Mouse (Mus musculus) embryonic facial prominence, embryonic 14.5 days (tissue): Measurements from ENCODE around the gene Gnai2. TPM values are rescaled to one million over a fixed set of nuclear protein-coding genes. Genes with fewer than 3 reads are reported as not detected.

Source experiments
- ATAC-seq: fragments of 200-750 bp; cut with Nextera tagmentation; 2 replicates; pipeline ENCODE4 v1.8.0; 2017; ENCODE audit warnings: low read depth, moderate number of reproducible peaks, moderate TSS enrichment
- DNase-seq: peaks from one replicate; pipeline ENCODE4 v3.0.0-alpha.2; 2015; ENCODE audit warnings: low spot score
- H3K27ac ChIP-seq: fragments of 300-500 bp; sonication (generic); replicated peaks from 2 replicates; pipeline ENCODE4 v1.5.1; 2014; ENCODE audit warnings: low read depth, mild to moderate bottlenecking, low read length, moderate library complexity
- H3K27me3 ChIP-seq: fragments of 300-500 bp; sonication (generic); replicated peaks from 2 replicates; pipeline ENCODE4 v1.6.1; 2014; ENCODE audit warnings: low read length; ENCODE audit not compliant: control insufficient read depth, insufficient read depth
- H3K36me3 ChIP-seq: fragments of 300-500 bp; sonication (generic); 2 replicates; pipeline ENCODE4 v1.6.1; 2014; ENCODE audit warnings: low read length, mixed read lengths; ENCODE audit not compliant: control insufficient read depth, insufficient read depth
- H3K4me1 ChIP-seq: fragments of 300-500 bp; sonication (generic); 2 replicates; pipeline ENCODE4 v1.6.1; 2014; ENCODE audit warnings: antibody characterized with exemption, low read length; ENCODE audit not compliant: control insufficient read depth, insufficient read depth
- H3K4me2 ChIP-seq: fragments of 300-500 bp; sonication (generic); 2 replicates; pipeline ENCODE4 v1.6.1; 2014; ENCODE audit warnings: low read depth, mild to moderate bottlenecking, low read length, moderate library complexity, mixed read lengths
- H3K4me3 ChIP-seq: fragments of 300-500 bp; sonication (generic); 2 replicates; pipeline ENCODE4 v1.5.1; 2014; ENCODE audit warnings: low read depth, mild to moderate bottlenecking, low read length
- H3K9ac ChIP-seq: fragments of 300-500 bp; sonication (generic); 2 replicates; pipeline ENCODE4 v1.6.1; 2014; ENCODE audit warnings: low read depth, mild to moderate bottlenecking, low read length, moderate library complexity, mixed read lengths
- H3K9me3 ChIP-seq: fragments of 300-500 bp; sonication (generic); 2 replicates; pipeline ENCODE4 v1.6.1; 2016; ENCODE audit warnings: low read length; ENCODE audit not compliant: control insufficient read depth
- WGBS: fragments of 180-500 bp; shearing (Covaris S2); extraction: QIAGEN DNeasy Blood & Tissue Kit; methylation state at CpG from one replicate; pipeline ENCODE4 v1.1.7; 2014; 5-methylcytosine and 5-hydroxymethylcytosine counted together
- polyA plus RNA-seq: library from polyadenylated mRNA; unstranded; fragments of >200 nt; fragmentation: Nextera tagmentation; extraction: Ambion mirVana; gene quantifications from 2 replicates; pipeline ENCODE4 v1.2.1, GENCODE M21; 2014

Gnai2 gene
- polyA plus RNA-seq, 1 experiment from 2014 or later = 380 TPM

- peaks cover 60% of the 10 kb centered on the region for H3K4me1 ChIP-seq
- H3K27ac ChIP-seq = peak overlapping the region; percentile 92
- peak overlapping the region; percentile 66 for H3K4me2 ChIP-seq
- DNase-seq (no peak), ATAC-seq (no peak)
- H3K9me3 ChIP-seq = no peaks in the 10 kb centered on the region
- 0 out of 2 replicates have a peak overlapping the region, but pooled peaks have one; percentile 91 for H3K9ac ChIP-seq
- H3K4me3 ChIP-seq = no peak overlapping the region; the same call in 1 of the 2 replicates
- H3K36me3 ChIP-seq = peaks cover 5% of the 10 kb centered on the region; the same call in 1 of the 2 replicates
- no peaks in the 10 kb centered on the region for H3K27me3 ChIP-seq
- 63% methylated on average over 9 of the region's 9 CpGs for WGBS
Observed at GRCm38 (mm10) chr9:107631311-107631826, 3.8 kb downstream of the Gnai2 start.

GRCm38 (mm10) chr9:107630576-107630975, 4.6 kb downstream of the Gnai2 start:
- peaks cover 7% of the 10 kb centered on the region; the same call in 1 of the 2 replicates for H3K36me3 ChIP-seq
- no peaks in the 10 kb centered on the region for H3K9me3 ChIP-seq
- peak overlapping the region; percentile 41 for H3K9ac ChIP-seq
- 0 out of 2 replicates have a peak overlapping the region, but pooled peaks have one; percentile 9 for H3K4me3 ChIP-seq
- peak; percentile 83 for DNase-seq
- peak overlapping the region; percentile 47 for H3K4me2 ChIP-seq
- H3K27ac ChIP-seq = peak overlapping the region; percentile 87
- H3K4me1 ChIP-seq = peaks cover 60% of the 10 kb centered on the region
- no peak for ATAC-seq
- H3K27me3 ChIP-seq = no peaks in the 10 kb centered on the region
- 13% methylated on average over 3 of the region's 4 CpGs for WGBS

- Histone ChIP-seq H3K9me3 (no peaks in the 10 kb centered on the region), H3K27me3 (no peaks in the 10 kb centered on the region), H3K27ac (peak overlapping the region; percentile 87), H3K9ac (peak overlapping the region; percentile 41), H3K4me3 (peak overlapping the region; percentile 9; the same call in 1 of the 2 replicates), H3K36me3 (peaks cover 13% of the 10 kb centered on the region; the same call in 1 of the 2 replicates), H3K4me2 (peak overlapping the region; percentile 47), H3K4me1 (peaks cover 60% of the 10 kb centered on the region)
- DNase-seq (no peak), ATAC-seq (no peak)
- WGBS = 11% methylated on average over 12 of the region's 14 CpGs
Observed at GRCm38 (mm10) chr9:107629901-107630425, 5.2 kb downstream of the Gnai2 start.

GRCm38 (mm10) chr9:107629411-107629730, 5.8 kb downstream of the Gnai2 start:
- 31% methylated on average over 4 of the region's 4 CpGs for WGBS

DNA sequence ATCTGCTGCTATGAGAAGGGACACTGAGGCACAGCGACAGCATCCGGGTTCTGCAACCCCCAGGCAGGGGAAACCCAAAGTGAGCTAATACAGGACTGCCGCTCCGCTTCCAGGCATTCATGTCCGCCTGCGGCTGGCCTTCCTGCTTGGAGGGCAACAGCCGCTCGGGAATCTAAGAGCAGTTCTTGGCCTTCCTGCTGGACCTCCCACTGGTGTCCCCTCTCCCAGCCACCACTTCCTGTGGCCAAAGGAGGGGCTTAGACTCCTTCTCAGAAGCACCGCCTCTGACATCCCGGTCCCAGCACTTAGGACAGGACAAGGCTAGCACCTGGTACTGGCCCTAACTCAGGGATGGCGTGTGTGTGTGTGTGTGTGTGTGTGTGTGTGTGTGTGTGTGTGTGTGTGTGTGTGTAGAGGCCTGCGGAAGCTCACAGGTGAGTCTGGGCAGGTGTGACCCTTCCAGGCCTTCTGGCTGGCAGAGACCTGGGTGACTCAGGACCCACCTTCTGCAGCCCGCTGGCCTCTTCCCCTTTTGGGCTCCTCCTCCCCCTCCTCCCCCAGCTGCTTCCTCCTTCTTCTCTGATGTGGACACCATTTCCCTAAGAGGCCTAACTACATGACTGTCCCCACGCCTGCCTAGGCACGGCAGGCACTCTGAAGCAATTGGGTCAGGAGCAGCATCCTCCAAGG, 6.3 kb downstream of the Gnai2 start:
- WGBS = 55% methylated on average over 11 of the region's 15 CpGs
- peak overlapping the region; percentile 22; the same call in 1 of the 2 replicates for H3K9ac ChIP-seq
- DNase-seq (no peak), ATAC-seq (no peak)
- peak overlapping the region; percentile 87; the same call in 1 of the 2 replicates for H3K27ac ChIP-seq
- H3K9me3 ChIP-seq = no peaks in the 10 kb centered on the region
- peaks cover 24% of the 10 kb centered on the region; the same call in 1 of the 2 replicates for H3K36me3 ChIP-seq
- peaks cover 60% of the 10 kb centered on the region for H3K4me1 ChIP-seq
- no peaks in the 10 kb centered on the region for H3K27me3 ChIP-seq
- no peak overlapping the region for H3K4me3 ChIP-seq
- H3K4me2 ChIP-seq = peak overlapping the region; percentile 43

More at GRCm38 (mm10) chr9:107629411-107629730, 5.8 kb downstream of the Gnai2 start:
- no peaks in the 10 kb centered on the region for H3K9me3 ChIP-seq
- no peaks in the 10 kb centered on the region for H3K27me3 ChIP-seq
- peak overlapping the region; percentile 87 for H3K27ac ChIP-seq
- H3K36me3 ChIP-seq = peaks cover 19% of the 10 kb centered on the region; the same call in 1 of the 2 replicates
- DNase-seq (no peak), ATAC-seq (no peak)
- 0 out of 2 replicates have a peak overlapping the region, but pooled peaks have one; percentile 47 for H3K4me2 ChIP-seq
- H3K4me3 ChIP-seq = no peak overlapping the region
- H3K9ac ChIP-seq = 0 out of 2 replicates have a peak overlapping the region, but pooled peaks have one; percentile 2
- peaks cover 60% of the 10 kb centered on the region for H3K4me1 ChIP-seq

DNA sequence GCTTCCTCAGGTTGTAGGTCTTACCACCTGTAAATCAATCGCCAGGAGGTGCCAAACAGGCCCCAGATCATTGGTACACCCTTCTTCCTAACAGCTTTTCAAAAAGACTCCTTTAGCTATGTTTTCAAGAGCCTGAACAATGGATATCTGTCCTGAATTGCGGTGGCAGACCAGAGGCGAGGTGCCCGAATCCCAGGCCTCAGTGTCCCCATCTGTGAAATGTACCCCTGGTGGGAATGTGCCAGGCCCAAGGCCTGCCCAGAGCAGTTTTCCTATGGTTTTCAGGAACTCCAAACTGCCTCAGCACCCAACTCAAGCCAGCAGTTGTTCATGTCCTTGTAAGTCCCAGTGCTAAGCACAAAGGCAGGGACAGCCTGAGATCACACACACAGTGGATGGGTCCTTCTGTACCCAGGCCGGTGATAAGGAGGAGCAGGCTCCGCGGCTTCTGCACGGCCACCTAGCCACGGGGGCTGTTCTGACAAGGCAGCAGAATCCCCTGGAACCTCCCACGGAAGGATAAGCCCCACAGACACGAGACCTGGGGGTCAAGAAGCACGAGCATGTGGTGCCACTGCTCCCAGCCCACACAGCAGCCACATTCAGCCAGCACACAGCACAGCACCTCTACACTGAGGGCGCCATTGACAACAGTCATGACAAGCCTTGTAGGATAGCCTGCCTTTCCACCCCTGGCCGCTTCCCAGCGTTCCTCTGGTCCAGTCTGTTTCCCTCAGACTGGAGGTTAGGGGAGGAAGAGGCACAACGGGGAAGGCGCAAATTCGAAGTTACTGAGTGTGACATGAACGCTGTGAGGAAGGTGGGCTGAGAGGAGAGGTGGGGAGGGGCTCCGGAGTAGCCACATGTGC, 7.5 kb downstream of the Gnai2 start:
- H3K27ac ChIP-seq = peak overlapping the region; percentile 87
- H3K36me3 ChIP-seq = peaks cover 28% of the 10 kb centered on the region; the same call in 1 of the 2 replicates
- WGBS = 35% methylated on average over 20 of the region's 20 CpGs
- DNase-seq (no peak), ATAC-seq (no peak)
- peaks cover 56% of the 10 kb centered on the region for H3K4me1 ChIP-seq
- H3K9ac ChIP-seq = peak overlapping the region; percentile 40
- no peaks in the 10 kb centered on the region for H3K27me3 ChIP-seq
- H3K9me3 ChIP-seq = no peaks in the 10 kb centered on the region
- peak overlapping the region; percentile 43 for H3K4me2 ChIP-seq
- no peak overlapping the region for H3K4me3 ChIP-seq

DNA sequence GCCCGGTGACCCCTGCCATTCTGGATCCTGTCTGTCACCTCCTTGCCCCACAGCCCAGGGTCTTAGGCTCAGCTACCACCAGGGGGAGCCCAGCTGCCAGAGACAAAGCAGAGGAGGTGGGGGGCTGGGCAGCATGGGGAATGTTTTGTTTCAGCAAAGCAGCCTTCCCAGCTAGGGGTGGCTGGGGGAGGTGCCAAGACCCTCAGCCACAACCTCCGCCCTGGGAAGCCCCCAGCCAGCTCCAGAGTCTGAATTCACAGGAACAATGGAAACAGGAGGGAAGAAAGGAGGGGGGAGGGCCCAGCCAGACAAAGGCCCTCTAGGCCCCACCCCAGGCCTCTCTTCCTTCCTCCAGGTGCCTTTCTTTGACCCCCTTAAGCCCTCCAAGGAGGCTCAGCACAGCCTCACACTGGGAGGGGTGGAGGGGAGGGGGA, 8.3 kb downstream of the Gnai2 start:
- H3K9ac ChIP-seq = peak overlapping the region; percentile 40
- H3K27ac ChIP-seq = peak overlapping the region; percentile 87
- H3K4me1 ChIP-seq = peaks cover 48% of the 10 kb centered on the region

More for the DNA sequence above, 8.3 kb downstream of the Gnai2 start:
- H3K27me3 ChIP-seq = no peaks in the 10 kb centered on the region
- peak overlapping the region; percentile 43 for H3K4me2 ChIP-seq
- WGBS = 0% methylated on average over 1 of the region's 2 CpGs
- H3K4me3 ChIP-seq = peak overlapping the region; percentile 11; the same call in 1 of the 2 replicates
- H3K36me3 ChIP-seq = peaks cover 35% of the 10 kb centered on the region; the same call in 1 of the 2 replicates
- ATAC-seq (peak; percentile 80), DNase-seq (peak; percentile 96)
- no peaks in the 10 kb centered on the region for H3K9me3 ChIP-seq
